Mouse (Mus musculus) liver, postnatal 0 days (tissue): ENCODE measurements around the gene 5330417H12Rik.

Experiments used
- CTCF ChIP-seq: sonication (generic); IDR thresholded peaks from 2 replicates; pipeline ENCODE4 v1.5.1; 2016; ENCODE audit warnings: antibody characterized with exemption, low read depth
- EP300 ChIP-seq: IDR thresholded peaks from 2 replicates; pipeline ENCODE4 v1.6.1; 2016; ENCODE audit warnings: antibody characterized with exemption, low read depth, mild to moderate bottlenecking

- TF ChIP-seq CTCF, result no peak
- TF ChIP-seq EP300, result no peak
Measured at GRCm38 (mm10) chr7:107659186-107659918, 34.4 kb upstream of the 5330417H12Rik start.
